Mouse (Mus musculus) embryonic facial prominence, embryonic 12.5 days (tissue): ENCODE results near the gene Mob1b. TPM values are rescaled to one million over a fixed set of nuclear protein-coding genes. Genes with fewer than 3 reads are reported as not detected.
A peak's percentile ranks its signal among the peaks of the same experiment; 100 is the strongest.
"Not testable (repeated sequence)": the region's sequence is repeated elsewhere in the genome, so short reads cannot be mapped to it uniquely, and the experiment has no call there.

Experiments used
- ATAC-seq: fragments of 200-750 bp; cut with Nextera tagmentation; 2 replicates; pipeline ENCODE4 v1.8.0; 2017; ENCODE audit not compliant: insufficient number of reproducible peaks, insufficient read depth, low FRiP score, low TSS enrichment
- H3K27ac ChIP-seq: fragments of 300-500 bp; sonication (generic); 2 replicates; pipeline ENCODE4 v1.5.1; 2016; ENCODE audit warnings: mild to moderate bottlenecking
- H3K27me3 ChIP-seq: fragments of 300-500 bp; sonication (generic); 2 replicates; pipeline ENCODE4 v1.6.1; 2016; ENCODE audit warnings: mild to moderate bottlenecking, moderate library complexity
- H3K36me3 ChIP-seq: fragments of 300-500 bp; sonication (generic); 2 replicates; pipeline ENCODE4 v1.6.1; 2016; ENCODE audit warnings: mild to moderate bottlenecking
- H3K4me1 ChIP-seq: fragments of 300-500 bp; sonication (generic); 2 replicates; pipeline ENCODE4 v1.6.1; 2016
- H3K4me2 ChIP-seq: fragments of 300-500 bp; sonication (generic); replicated peaks from 2 replicates; pipeline ENCODE4 v1.6.1; 2016; ENCODE audit warnings: mild to moderate bottlenecking, moderate library complexity
- H3K4me3 ChIP-seq: fragments of 300-500 bp; sonication (generic); 2 replicates; pipeline ENCODE4 v1.5.1; 2016; ENCODE audit warnings: mild to moderate bottlenecking
- H3K9ac ChIP-seq: fragments of 300-500 bp; sonication (generic); 2 replicates; pipeline ENCODE4 v1.6.1; 2016; ENCODE audit warnings: mild to moderate bottlenecking, moderate library complexity
- H3K9me3 ChIP-seq: fragments of 300-500 bp; sonication (generic); 2 replicates; pipeline ENCODE4 v1.6.1; 2016; ENCODE audit warnings: mild to moderate bottlenecking, moderate library complexity
- WGBS: fragments of 180-500 bp; shearing (Covaris S2); methylation state at CpG from one replicate; pipeline ENCODE4 v1.1.7; 2016; 5-methylcytosine and 5-hydroxymethylcytosine counted together
- polyA plus RNA-seq: library from polyadenylated mRNA; unstranded; fragments of >200 nt; fragmentation: Nextera tagmentation; extraction: Ambion mirVana; gene quantifications from 2 replicates; pipeline ENCODE4 v1.2.1, GENCODE M21; 2016

Mob1b gene
- polyA plus RNA-seq, 1 experiment from 2014 or later, result 13.7 TPM

DNA sequence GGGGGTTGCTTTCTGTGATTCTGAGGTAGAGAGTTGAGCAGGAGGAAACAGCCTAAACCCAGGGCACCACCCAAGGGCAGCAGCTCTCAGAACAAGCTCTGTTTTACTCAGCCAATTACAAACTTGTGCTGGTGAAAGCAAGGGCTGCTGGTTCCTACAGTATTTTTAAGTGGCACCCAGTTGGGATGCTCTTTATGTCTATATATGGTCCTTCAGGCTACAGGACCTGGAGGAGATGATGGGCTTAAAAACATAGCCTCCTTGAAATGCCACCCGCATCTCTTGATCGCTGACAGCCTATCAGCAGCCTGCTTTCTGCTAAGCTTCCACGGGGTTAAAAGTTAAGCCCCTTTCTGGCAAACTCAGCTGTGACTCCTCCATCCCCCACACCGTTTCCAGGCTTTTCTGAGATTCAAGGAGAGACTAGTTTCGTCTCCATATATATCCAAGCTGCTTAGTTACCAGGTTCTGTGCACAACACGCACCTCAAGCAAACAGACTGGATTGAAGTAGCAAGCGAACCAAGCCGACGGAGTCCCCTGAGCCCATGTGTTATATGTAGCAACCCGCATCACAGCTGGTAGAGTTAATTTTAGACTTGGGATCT, 8.9 kb upstream of the Mob1b start:
- no peak overlapping the region for H3K4me3 ChIP-seq
- no peaks in the 10 kb centered on the region for H3K9me3 ChIP-seq
- H3K4me2 ChIP-seq, result no peak overlapping the region
- peak; percentile 54; the same call in 1 of the 2 replicates for ATAC-seq
- 27% methylated on average over 10 of the region's 10 CpGs for whole genome bisulfite sequencing
- no peak overlapping the region for H3K27ac ChIP-seq
- H3K36me3 ChIP-seq, result no peaks in the 10 kb centered on the region
- H3K4me1 ChIP-seq, result no peaks in the 10 kb centered on the region
- no peak overlapping the region for H3K9ac ChIP-seq
- H3K27me3 ChIP-seq, result no peaks in the 10 kb centered on the region

DNA sequence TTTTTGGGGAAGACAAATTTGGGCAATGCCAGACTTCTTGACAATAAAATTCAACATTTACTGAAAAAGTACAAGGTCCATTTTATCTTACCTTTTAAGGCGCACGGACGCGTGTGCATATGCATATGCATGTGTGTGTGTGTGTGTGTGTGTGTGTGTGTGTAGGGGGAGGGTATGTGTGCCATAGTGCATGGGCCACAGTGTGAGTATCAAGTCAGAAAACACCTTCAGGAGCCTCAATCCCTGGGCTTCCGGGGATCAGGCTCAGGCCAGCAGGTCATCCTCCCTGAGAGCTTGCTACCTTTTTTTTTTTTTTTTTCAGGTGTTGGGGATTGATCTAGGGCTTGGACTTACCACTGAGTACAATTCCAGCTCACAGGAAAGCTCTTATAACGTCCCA, 8.3 kb upstream of the Mob1b start:
- no peaks in the 10 kb centered on the region for H3K27me3 ChIP-seq
- H3K9ac ChIP-seq, result no peak overlapping the region
- H3K27ac ChIP-seq, result no peak overlapping the region
- WGBS, result 72% methylated on average over 6 of the region's 6 CpGs
- no peaks in the 10 kb centered on the region for H3K4me1 ChIP-seq
- H3K36me3 ChIP-seq, result no peaks in the 10 kb centered on the region
- H3K9me3 ChIP-seq, result no peaks in the 10 kb centered on the region
- no peak overlapping the region for H3K4me2 ChIP-seq
- ATAC-seq, result no peak
- H3K4me3 ChIP-seq, result no peak overlapping the region

DNA sequence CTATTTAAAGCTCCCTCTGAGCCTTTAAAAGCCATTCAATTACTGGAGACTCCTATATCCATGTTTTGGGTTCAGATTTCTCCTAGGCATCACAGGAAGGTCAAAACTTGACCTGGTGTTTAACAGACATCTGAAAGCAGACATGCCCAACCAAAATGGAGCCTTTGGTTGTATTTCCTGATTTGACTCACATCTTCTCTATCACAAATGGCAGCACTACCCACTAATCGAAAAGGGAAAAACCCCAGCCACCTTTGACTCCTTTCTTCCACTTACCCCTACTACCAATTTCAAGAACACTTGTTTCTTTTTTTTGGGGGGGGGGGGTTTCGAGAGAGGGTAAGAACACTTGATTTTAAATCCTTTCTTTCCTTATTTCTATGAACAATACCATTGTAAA, 3.7 kb upstream of the Mob1b start:
- no peak overlapping the region for H3K4me2 ChIP-seq
- H3K27ac ChIP-seq, result no peak overlapping the region
- no peak for ATAC-seq
- no peak overlapping the region for H3K4me3 ChIP-seq
- 75% methylated on average over 2 of the region's 2 CpGs for WGBS
- no peaks in the 10 kb centered on the region for H3K9me3 ChIP-seq
- no peak overlapping the region for H3K9ac ChIP-seq
- H3K27me3 ChIP-seq, result no peaks in the 10 kb centered on the region
- H3K36me3 ChIP-seq, result no peaks in the 10 kb centered on the region
- peaks cover 9% of the 10 kb centered on the region for H3K4me1 ChIP-seq

DNA sequence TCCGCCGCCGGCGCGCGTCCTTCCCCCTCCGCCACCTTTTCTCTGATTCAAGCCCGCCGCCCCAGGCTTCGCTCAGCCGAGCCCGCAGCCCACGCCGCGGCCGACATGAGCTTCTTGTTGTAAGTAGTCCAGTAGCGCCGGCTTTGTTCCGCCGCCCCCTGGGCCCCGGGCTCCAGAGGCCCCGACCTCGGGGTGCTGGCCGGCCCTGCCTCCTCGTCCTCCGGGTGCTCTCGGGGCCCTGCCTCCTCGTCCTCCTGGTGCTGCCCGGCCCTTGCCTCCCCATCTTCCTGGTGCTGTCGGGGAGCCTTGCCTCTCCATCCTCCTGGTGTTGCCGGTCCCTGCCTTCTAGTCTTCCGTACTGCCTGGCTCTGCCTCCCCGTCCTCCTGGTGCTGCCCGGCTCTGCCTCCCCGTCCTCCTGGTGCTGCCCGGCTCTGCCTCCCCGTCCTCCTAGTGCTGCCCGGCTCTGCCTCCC, 384 bp downstream of the Mob1b start:
- H3K36me3 ChIP-seq, result no peaks in the 10 kb centered on the region
- no peaks in the 10 kb centered on the region for H3K27me3 ChIP-seq
- H3K9ac ChIP-seq, result peak overlapping the region; percentile 95
- H3K27ac ChIP-seq, result peak overlapping the region; percentile 94
- WGBS, result 0% methylated on average over 37 of the region's 38 CpGs
- ATAC-seq, result peak; percentile 59
- peak overlapping the region; percentile 97 for H3K4me2 ChIP-seq
- H3K9me3 ChIP-seq, result no peaks in the 10 kb centered on the region
- H3K4me3 ChIP-seq, result peak overlapping the region; percentile 94
- H3K4me1 ChIP-seq, result peaks cover 22% of the 10 kb centered on the region

DNA sequence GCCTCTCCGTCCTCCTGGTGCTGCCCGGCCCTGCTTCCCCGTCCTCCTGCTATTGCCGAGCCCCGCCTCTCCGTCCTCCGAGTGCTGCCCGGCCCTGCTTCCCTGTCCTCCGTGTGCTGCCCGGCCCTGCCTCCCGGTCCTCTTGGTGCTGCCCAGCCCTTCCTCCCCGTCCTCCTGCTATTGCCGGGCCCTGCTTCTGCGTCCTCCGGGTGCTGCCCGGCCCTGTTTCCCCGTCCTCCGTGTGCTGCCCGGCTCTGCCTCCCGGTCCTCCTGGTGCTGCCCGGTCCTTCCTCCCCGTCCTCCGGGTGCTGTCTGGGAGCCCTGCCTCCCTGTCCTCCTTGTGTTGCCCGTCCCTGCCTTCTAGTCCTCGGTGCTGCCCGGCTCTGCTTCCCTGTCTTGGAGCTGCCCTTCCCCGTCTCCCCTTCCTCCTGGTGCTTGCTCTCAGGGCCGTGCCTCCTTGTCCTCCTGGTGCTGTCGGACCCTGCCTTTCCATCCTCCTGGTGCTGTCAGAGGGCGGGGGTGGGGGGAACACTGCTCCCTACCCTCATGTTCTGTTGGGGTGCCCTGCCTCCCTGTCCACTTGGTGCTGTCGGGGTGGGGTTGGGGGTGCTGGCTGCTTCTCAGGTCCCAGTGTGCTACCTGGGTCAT, 1.0 kb downstream of the Mob1b start:
- Histone ChIP-seq H3K4me2 (peak overlapping the region; percentile 97), H3K9ac (peak overlapping the region; percentile 95), H3K27me3 (no peaks in the 10 kb centered on the region), H3K4me1 (peaks cover 22% of the 10 kb centered on the region), H3K27ac (peak overlapping the region; percentile 94), H3K36me3 (no peaks in the 10 kb centered on the region), H3K9me3 (no peaks in the 10 kb centered on the region), H3K4me3 (peak overlapping the region; percentile 94)
- WGBS, result 1% methylated on average over 31 of the region's 31 CpGs
- ATAC-seq, result peak; percentile 16; the same call in 1 of the 2 replicates

DNA sequence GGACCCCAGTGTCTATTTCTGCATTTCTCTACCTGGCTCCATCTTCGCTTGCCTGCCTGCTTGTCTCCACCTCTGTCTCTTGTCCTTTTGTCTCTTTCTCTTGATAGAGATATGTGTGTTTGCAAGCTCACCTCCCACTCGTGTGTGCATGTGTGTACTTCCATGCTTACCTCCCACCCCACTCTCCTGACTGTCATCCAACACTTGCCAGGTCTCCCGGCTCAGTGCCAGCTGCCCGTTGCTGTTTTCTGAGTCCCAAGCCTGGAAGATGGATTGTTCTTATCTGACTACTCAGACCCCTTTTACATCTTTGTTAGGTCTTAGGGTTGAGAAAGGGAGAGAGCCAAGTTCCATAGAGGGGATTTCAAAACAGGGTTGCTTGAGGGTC, 1.6 kb downstream of the Mob1b start:
- Histone ChIP-seq H3K4me1 (peaks cover 22% of the 10 kb centered on the region), H3K4me2 (peak overlapping the region; percentile 97), H3K9me3 (no peaks in the 10 kb centered on the region), H3K4me3 (peak overlapping the region; percentile 94), H3K27ac (no peak overlapping the region), H3K36me3 (no peaks in the 10 kb centered on the region), H3K27me3 (no peaks in the 10 kb centered on the region), H3K9ac (peak overlapping the region; percentile 95)
- no peak for ATAC-seq
- 34% methylated on average over 4 of the region's 4 CpGs for WGBS

DNA sequence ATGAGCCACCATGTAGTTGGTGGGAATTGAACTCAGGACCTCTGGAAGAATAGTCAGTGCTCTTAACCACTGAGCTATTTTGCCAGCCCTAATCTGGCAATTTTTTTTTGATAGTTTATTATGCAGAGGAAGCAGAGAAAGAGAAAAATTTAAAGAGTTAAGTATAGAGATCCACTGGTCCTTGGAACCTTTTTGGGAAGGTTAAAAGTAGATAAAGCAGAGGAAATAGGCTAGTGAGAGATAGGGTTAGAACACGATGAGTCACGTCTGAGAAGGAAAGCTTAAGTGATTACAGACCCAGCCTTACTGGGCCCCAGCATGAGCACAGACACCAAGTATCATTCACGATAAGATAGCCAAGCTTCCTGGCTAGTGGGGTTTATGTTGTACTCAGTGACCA, 3.4 kb downstream of the Mob1b start:
- WGBS, result 43% methylated on average over 3 of the region's 3 CpGs
- ATAC-seq, result no peak
- Histone ChIP-seq H3K36me3 (no peaks in the 10 kb centered on the region), H3K27ac (no peak overlapping the region), H3K9ac (no peak overlapping the region), H3K4me1 (peaks cover 22% of the 10 kb centered on the region), H3K4me3 (no peak overlapping the region), H3K9me3 (no peaks in the 10 kb centered on the region), H3K4me2 (no peak overlapping the region), H3K27me3 (no peaks in the 10 kb centered on the region)

DNA sequence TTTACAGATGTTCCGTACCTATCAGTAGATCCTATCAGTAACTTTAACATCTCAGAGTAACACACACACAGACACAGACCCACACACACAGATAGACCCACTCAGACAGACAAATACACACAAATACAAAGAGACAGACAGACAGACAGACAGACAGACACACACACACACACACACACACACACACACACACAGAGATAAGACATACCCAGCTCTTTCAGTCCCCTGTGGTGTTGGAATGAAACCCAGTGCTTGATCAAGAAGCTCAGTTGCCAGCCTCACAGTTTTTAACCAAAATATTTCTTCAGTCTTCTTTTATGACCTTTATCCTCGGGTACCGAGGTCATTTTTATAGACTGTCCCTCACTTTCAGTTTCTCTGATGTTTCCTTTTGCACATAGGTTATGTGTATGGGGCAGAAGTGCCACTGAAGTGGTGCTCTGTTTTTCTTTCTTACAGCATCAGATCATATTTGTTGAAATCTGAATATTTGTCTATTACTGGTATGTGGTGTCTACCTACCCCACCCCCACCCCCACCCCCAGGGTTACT, 7.0 kb downstream of the Mob1b start:
- no peak overlapping the region for H3K27ac ChIP-seq
- H3K27me3 ChIP-seq, result no peaks in the 10 kb centered on the region
- H3K9ac ChIP-seq, result no peak overlapping the region
- peaks cover 6% of the 10 kb centered on the region for H3K4me1 ChIP-seq
- no peaks in the 10 kb centered on the region for H3K36me3 ChIP-seq
- H3K9me3 ChIP-seq, result no peaks in the 10 kb centered on the region
- 90% methylated on average over 3 of the region's 3 CpGs for WGBS
- H3K4me3 ChIP-seq, result no peak overlapping the region
- ATAC-seq, result no peak
- H3K4me2 ChIP-seq, result no peak overlapping the region

DNA sequence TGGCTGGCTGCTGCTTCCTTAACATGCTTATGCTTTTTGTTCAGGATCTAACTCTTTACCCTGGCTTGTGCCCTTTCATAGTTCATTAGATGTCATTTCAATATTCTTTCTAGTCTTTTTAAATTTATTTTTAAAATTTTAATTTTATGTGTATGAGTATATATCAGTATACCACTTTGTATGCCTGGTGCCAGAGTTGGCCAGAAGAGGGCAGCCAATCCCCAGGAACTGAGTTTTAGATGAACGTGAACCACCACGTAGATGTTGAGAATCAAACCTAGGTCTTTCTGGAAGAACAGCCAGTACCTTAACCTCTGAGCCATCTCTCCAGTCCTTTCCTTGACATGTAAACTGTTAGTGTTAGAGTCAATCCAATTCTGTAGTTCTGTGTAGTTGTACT, 14.1 kb downstream of the Mob1b start:
- Histone ChIP-seq H3K4me1 (no peaks in the 10 kb centered on the region), H3K27me3 (no peaks in the 10 kb centered on the region), H3K4me3 (no peak overlapping the region), H3K36me3 (no peaks in the 10 kb centered on the region), H3K4me2 (no peak overlapping the region), H3K9me3 (no peaks in the 10 kb centered on the region), H3K27ac (no peak overlapping the region), H3K9ac (no peak overlapping the region)
- WGBS, result 93% methylated on average over 2 of the region's 2 CpGs
- no peak for ATAC-seq

DNA sequence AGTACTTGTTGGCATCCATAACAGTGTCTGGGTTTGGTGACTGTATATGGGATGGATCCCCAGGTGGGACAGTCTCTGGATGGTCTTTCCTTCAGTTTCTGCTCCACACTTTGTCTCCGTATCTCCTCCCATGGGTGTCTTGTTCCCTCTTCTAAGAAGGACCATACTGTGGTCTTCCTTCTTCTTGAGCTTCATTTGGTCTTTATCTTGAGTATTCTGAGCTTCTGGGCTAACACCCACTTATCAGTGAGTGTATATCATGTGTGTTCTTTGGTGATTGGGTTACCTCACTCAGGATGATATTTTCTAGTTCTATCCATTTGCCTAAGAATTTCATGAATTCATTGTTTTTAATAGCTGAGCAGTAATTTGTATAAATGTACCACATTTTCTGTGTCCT, 20.4 kb downstream of the Mob1b start:
- H3K36me3 ChIP-seq, H3K27ac ChIP-seq, H3K4me1 ChIP-seq, H3K9me3 ChIP-seq, H3K9ac ChIP-seq, ATAC-seq, H3K4me2 ChIP-seq, H3K27me3 ChIP-seq, H3K4me3 ChIP-seq: not testable (repeated sequence)
- 100% methylated on average over 1 of the region's 1 CpGs for WGBS

DNA sequence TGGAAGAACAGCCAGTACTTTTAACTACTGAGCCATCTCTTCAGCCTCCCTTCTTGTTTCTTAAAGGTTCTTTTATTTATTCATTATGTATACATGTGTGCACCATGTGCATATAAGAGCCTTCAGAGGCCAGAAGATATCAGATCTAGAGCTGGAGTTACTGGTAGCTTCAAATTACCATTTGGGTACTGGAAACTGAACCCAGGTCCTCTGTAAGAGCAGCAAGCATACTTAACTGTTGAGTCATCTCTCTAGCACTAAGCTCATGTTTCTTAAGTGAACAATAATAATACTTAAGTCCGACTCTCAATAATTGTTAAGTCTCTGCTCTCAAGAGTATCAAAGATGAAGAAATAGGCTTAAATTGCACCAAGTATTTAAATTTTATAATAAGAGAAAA, 27.1 kb downstream of the Mob1b start:
- WGBS, result 60% methylated on average over 1 of the region's 1 CpGs
- H3K4me3 ChIP-seq, result no peak overlapping the region
- H3K27ac ChIP-seq, result no peak overlapping the region
- H3K4me2 ChIP-seq, result no peak overlapping the region
- no peaks in the 10 kb centered on the region for H3K9me3 ChIP-seq
- H3K36me3 ChIP-seq, result peaks cover 10% of the 10 kb centered on the region
- H3K27me3 ChIP-seq, result no peaks in the 10 kb centered on the region
- no peaks in the 10 kb centered on the region for H3K4me1 ChIP-seq
- H3K9ac ChIP-seq, result no peak overlapping the region
- no peak for ATAC-seq

DNA sequence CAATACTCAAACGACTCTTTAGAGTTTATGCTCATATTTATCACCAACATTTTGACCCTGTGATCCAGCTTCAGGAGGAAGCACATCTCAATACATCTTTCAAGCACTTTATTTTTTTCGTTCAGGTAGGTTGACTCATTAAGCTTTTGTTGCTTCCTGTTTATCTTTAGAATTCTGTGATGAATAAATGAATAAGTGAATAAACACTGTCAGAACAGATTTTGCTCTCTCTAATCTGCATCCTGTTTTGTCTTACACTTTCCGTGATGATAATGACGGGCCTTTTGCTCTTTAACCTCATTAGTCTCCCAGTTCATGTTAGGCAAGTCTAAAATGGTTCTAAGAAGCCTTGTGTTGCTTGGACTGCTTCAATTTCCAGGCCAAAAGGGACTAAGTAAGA, 32.5 kb downstream of the Mob1b start:
- no peak overlapping the region for H3K27ac ChIP-seq
- H3K4me2 ChIP-seq, result no peak overlapping the region
- no peak for ATAC-seq
- no peaks in the 10 kb centered on the region for H3K9me3 ChIP-seq
- H3K4me1 ChIP-seq, result no peaks in the 10 kb centered on the region
- no peaks in the 10 kb centered on the region for H3K27me3 ChIP-seq
- H3K9ac ChIP-seq, result no peak overlapping the region
- WGBS, result 84% methylated on average over 4 of the region's 4 CpGs
- H3K4me3 ChIP-seq, result no peak overlapping the region
- H3K36me3 ChIP-seq, result peaks cover 6% of the 10 kb centered on the region; the same call in 1 of the 2 replicates
